Mouse (Mus musculus) heart, embryonic 16.5 days (tissue): ENCODE data around the gene Tanc2. TPM values are rescaled to one million over a fixed set of nuclear protein-coding genes. Genes with fewer than 3 reads are reported as not detected.

Source experiments
- ATAC-seq: fragments of 200-750 bp; cut with Nextera tagmentation; replicated peaks from 2 replicates; pipeline ENCODE4 v1.8.0; 2017; ENCODE audit warnings: moderate number of reproducible peaks; ENCODE audit not compliant: insufficient read depth, low FRiP score; ENCODE audit errors: extremely low read depth
- H3K27ac ChIP-seq: fragments of 300-500 bp; sonication (generic); 2 replicates; pipeline ENCODE4 v1.5.1; 2014; ENCODE audit warnings: mild to moderate bottlenecking, low read length, control low read depth, moderate library complexity
- H3K27me3 ChIP-seq: fragments of 300-500 bp; sonication (generic); 2 replicates; pipeline ENCODE4 v1.6.1; 2014; ENCODE audit warnings: low read length, mixed read lengths; ENCODE audit not compliant: control insufficient read depth, insufficient read depth
- H3K36me3 ChIP-seq: fragments of 300-500 bp; sonication (generic); 2 replicates; pipeline ENCODE4 v1.6.1; 2014; ENCODE audit not compliant: control insufficient read depth, insufficient read depth
- H3K4me1 ChIP-seq: fragments of 300-500 bp; sonication (generic); 2 replicates; pipeline ENCODE4 v1.6.1; 2014; ENCODE audit warnings: low read length, mixed read lengths; ENCODE audit not compliant: control insufficient read depth, insufficient read depth
- H3K4me2 ChIP-seq: fragments of 300-500 bp; sonication (generic); 2 replicates; pipeline ENCODE4 v1.6.1; 2014; ENCODE audit warnings: low read depth, mild to moderate bottlenecking, control low read depth, low read length
- H3K4me3 ChIP-seq: fragments of 300-500 bp; sonication (generic); 2 replicates; pipeline ENCODE4 v1.5.1; 2014; ENCODE audit warnings: mild to moderate bottlenecking, control low read depth, low read length
- H3K9ac ChIP-seq: fragments of 300-500 bp; sonication (generic); 2 replicates; pipeline ENCODE4 v1.6.1; 2014; ENCODE audit warnings: low read length, control low read depth
- H3K9me3 ChIP-seq: fragments of 300-500 bp; sonication (generic); replicated peaks from 2 replicates; pipeline ENCODE4 v1.6.1; 2016; ENCODE audit warnings: low read length; ENCODE audit not compliant: control insufficient read depth
- WGBS: fragments of 180-500 bp; shearing (Covaris S2); extraction: QIAGEN DNeasy Blood & Tissue Kit; methylation state at CpG from one replicate; pipeline ENCODE4 v1.1.7; 2014; 5-methylcytosine and 5-hydroxymethylcytosine counted together
- polyA plus RNA-seq: library from polyadenylated mRNA; unstranded; fragments of >200 nt; fragmentation: Nextera tagmentation; extraction: Ambion mirVana; gene quantifications from 2 replicates; pipeline ENCODE4 v1.2.1, GENCODE M21; 2015

Tanc2 gene
- polyA plus RNA-seq, 1 experiment from 2014 or later = 8.0 TPM

- Histone ChIP-seq H3K9ac (no peak overlapping the region), H3K4me1 (no peaks in the 10 kb centered on the region; the same call in 1 of the 2 replicates), H3K4me3 (no peak overlapping the region), H3K9me3 (no peaks in the 10 kb centered on the region), H3K27ac (no peak overlapping the region), H3K4me2 (no peak overlapping the region), H3K27me3 (no peaks in the 10 kb centered on the region), H3K36me3 (no peaks in the 10 kb centered on the region)
- WGBS = 86% methylated on average over 1 of the region's 1 CpGs
- no peak for ATAC-seq
These were observed 89.2 kb downstream of the Tanc2 start for GRCm38 (mm10) chr11:105678996-105679395.

DNA sequence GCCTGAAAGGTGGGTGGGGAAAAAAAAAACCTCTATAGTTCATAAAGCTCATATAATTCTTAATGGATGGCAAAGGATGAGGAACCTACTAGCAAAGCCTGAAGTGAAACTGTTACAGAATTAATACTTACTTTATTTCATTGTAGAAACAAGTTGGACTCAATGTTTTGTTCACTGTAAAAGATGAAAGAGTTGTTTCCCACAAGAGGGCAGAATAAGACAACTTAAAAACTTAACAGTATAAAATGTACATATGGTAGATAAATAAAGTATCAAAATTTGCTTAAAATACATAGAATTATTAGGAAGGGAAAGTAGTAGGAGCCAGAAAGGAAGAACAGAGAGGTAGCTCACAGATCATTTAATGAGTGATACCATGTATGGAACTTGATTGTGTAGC is 95.0 kb downstream of the Tanc2 start:
- Histone ChIP-seq H3K9ac (no peak overlapping the region), H3K27me3 (no peaks in the 10 kb centered on the region), H3K4me2 (no peak overlapping the region), H3K27ac (no peak overlapping the region), H3K9me3 (no peaks in the 10 kb centered on the region), H3K4me3 (no peak overlapping the region), H3K4me1 (no peaks in the 10 kb centered on the region; the same call in 1 of the 2 replicates), H3K36me3 (no peaks in the 10 kb centered on the region)
- no peak for ATAC-seq

DNA sequence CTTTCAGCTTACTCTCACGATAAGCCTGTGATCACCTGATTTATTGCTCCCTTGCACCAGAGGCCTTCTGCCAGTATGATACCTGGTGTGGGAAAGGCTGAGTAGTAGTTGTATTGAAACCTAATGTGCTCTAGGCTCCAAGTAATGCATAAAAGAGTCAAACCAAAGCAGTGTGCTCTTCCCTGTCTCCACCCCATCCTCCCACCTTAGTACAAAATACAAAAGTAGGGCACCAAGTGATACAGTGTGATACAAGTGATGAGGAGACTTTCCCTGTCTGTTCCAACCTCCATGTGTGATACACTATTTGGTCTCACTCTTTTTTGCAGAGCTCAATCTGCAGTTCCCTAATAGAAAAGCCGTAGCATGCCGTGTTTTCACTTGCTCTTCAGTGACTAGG is 110.7 kb downstream of the Tanc2 start:
- no peak overlapping the region for H3K27ac ChIP-seq
- H3K4me2 ChIP-seq = no peak overlapping the region
- H3K4me1 ChIP-seq = peaks cover 2% of the 10 kb centered on the region; the same call in 1 of the 2 replicates
- H3K27me3 ChIP-seq = no peaks in the 10 kb centered on the region
- 74% methylated on average over 3 of the region's 3 CpGs for WGBS
- no peaks in the 10 kb centered on the region for H3K36me3 ChIP-seq
- no peak overlapping the region for H3K4me3 ChIP-seq
- H3K9me3 ChIP-seq = no peaks in the 10 kb centered on the region
- no peak for ATAC-seq
- H3K9ac ChIP-seq = no peak overlapping the region

DNA sequence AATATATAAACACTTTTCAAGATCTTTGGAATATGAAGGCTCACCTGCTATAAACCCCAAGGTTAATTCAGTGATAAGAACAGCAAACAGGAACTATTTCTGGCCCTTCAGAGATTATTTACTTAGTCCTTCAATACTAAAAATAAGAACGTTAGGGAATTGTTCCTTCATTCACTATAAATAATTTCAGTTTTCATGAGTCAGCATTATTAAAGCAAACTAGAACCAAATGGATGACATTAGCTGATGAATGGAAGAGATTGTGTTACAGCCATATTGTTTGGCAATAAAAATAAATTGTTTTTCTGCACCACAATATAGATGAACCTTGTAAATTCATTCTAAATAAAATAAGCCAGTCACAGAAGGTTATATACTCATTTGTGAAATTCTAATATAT is 129.9 kb downstream of the Tanc2 start:
- 26% methylated on average over 1 of the region's 1 CpGs for whole genome bisulfite sequencing
- Histone ChIP-seq H3K27ac (no peak overlapping the region), H3K27me3 (no peaks in the 10 kb centered on the region), H3K36me3 (no peaks in the 10 kb centered on the region), H3K4me1 (no peaks in the 10 kb centered on the region), H3K9ac (no peak overlapping the region), H3K9me3 (no peaks in the 10 kb centered on the region), H3K4me3 (no peak overlapping the region), H3K4me2 (no peak overlapping the region)
- no peak for ATAC-seq

- H3K27ac ChIP-seq = no peak overlapping the region
- peaks cover 4% of the 10 kb centered on the region for H3K4me1 ChIP-seq
- H3K4me3 ChIP-seq = no peak overlapping the region
- H3K4me2 ChIP-seq = no peak overlapping the region
- WGBS = 70% methylated on average over 6 of the region's 6 CpGs
- no peak for ATAC-seq
- no peaks in the 10 kb centered on the region for H3K27me3 ChIP-seq
- no peak overlapping the region for H3K9ac ChIP-seq
- H3K9me3 ChIP-seq = no peaks in the 10 kb centered on the region
- no peaks in the 10 kb centered on the region for H3K36me3 ChIP-seq
These were observed 141.8 kb downstream of the Tanc2 start for GRCm38 (mm10) chr11:105731541-105731940.

DNA sequence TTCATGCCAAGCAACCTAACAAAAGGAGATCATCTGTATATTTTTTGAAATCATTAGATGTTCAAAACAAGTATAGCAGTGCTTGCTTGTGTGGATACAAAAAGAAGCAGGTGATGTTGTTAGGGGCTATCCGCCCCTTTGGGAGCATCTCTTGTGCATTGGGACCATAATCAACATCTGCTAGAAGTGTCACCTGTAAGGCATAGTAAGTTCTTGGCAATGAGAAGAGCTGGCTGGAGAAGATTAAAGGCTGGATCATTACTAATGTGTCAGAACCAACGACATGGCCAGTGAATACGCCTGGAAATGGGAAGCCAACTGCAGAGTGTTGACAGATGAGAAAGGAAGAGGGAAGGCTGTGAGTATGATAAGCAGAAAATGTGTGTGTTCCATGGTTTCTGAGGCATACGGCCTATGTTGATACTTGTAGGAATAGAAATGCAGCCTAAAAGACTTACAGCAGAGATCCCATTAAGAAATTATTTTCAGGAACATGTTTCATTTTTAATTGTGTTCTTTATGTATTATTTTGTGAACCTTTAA is 142.3 kb downstream of the Tanc2 start:
- H3K27ac ChIP-seq = no peak overlapping the region; the same call in 1 of the 2 replicates
- H3K4me2 ChIP-seq = no peak overlapping the region
- no peak overlapping the region for H3K9ac ChIP-seq
- H3K9me3 ChIP-seq = no peaks in the 10 kb centered on the region
- H3K27me3 ChIP-seq = no peaks in the 10 kb centered on the region
- no peak for ATAC-seq
- WGBS = 35% methylated on average over 4 of the region's 4 CpGs
- H3K36me3 ChIP-seq = no peaks in the 10 kb centered on the region
- H3K4me1 ChIP-seq = peaks cover 4% of the 10 kb centered on the region
- no peak overlapping the region for H3K4me3 ChIP-seq

DNA sequence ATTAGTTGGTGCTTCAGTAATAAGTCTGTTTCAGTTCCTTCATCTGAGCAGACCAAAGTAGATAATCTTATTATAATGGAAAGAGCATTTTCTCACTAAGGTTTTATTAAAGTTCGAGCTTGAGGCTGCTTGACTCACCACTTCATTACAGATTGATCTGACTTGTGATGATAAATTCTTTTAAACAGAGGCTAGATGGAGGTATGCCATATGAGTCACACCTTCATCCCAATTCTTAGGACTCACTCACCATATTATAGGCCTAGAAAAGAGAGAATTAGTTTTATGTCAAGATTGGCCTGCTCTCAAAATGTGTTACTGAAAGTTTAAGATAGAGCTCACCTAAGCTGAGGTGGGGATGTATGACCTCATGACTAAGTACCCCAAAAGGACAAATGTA is 153.4 kb downstream of the Tanc2 start:
- Histone ChIP-seq H3K9ac (no peak overlapping the region), H3K9me3 (no peaks in the 10 kb centered on the region), H3K27ac (no peak overlapping the region), H3K4me3 (no peak overlapping the region), H3K4me2 (no peak overlapping the region), H3K36me3 (no peaks in the 10 kb centered on the region), H3K27me3 (no peaks in the 10 kb centered on the region), H3K4me1 (no peaks in the 10 kb centered on the region)
- 69% methylated on average over 1 of the region's 1 CpGs for WGBS
- no peak for ATAC-seq

DNA sequence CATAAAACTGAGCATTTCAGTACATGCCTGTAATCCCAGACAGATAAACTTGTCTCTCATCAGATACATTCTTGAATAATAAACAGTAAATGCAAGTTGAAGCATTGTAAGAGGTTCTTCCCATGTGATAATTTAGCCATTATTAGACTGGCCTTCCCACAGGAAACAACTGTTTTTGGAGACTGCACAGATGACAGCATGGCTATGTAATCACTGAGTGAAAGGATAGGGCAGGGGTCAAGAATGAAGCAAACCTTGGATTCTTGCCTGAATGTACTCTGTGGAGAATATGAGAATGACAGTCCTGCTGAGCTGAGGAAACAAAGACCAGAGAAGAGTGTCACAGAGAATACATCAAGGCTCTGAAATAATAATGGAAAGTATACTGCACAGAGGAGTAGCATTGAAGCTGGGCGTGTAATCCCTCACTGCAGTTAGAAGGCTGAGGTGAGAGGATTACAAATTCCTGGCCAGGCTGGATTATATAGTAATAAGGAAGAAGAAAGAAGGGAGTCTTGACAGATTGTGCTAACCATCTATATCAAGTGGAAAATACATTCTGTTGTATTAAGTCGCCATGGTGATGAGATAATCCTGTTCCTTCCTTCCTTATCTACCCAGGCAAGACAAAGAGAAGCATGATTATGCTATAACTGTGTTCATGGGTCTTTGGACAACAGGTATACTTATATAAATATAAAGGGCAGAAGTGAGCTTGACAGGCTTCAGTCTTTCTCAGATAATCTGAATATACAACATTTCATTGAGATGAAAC is 159.7 kb downstream of the Tanc2 start:
- Histone ChIP-seq H3K36me3 (peaks cover 6% of the 10 kb centered on the region), H3K27me3 (no peaks in the 10 kb centered on the region), H3K9me3 (peaks cover 4% of the 10 kb centered on the region), H3K27ac (peak overlapping the region; percentile 74), H3K4me2 (no peak overlapping the region), H3K9ac (no peak overlapping the region), H3K4me1 (peaks cover 13% of the 10 kb centered on the region), H3K4me3 (no peak overlapping the region)
- 47% methylated on average over 2 of the region's 2 CpGs for WGBS
- ATAC-seq = peak; percentile 93

DNA sequence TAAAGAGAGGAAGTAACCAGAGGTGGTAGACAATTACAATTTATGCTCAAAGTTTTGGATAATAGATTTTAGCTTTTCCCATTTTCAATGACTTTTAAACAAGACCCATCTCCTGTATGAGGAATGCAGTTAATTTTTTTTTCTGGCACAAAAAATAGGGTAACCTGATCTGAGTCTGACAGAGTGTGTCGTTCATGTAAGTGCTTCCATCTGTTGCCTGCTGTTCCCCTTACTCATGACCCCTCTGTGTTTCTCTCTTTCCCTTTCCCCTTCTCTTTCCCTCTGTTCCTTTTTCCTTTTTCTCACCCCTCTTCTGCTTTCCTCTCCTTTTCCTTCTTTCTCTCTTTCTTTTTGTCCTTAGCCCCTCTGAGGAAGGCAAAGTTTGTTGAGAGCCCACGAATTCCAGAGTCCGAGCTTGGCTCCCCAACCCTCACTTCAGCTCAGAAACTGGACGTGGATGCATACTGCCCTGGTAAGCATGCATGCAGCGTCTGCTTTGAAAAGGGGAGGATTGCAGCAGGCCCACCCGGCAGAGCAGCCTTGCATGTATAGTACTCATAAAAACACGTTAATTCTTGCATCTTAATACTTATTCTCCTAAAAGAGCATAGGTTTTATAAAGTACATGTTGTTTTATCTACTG is 168.9 kb downstream of the Tanc2 start:
- Histone ChIP-seq H3K4me3 (no peak overlapping the region), H3K27ac (no peak overlapping the region), H3K9me3 (no peaks in the 10 kb centered on the region), H3K4me1 (no peaks in the 10 kb centered on the region), H3K4me2 (no peak overlapping the region), H3K9ac (no peak overlapping the region), H3K36me3 (no peaks in the 10 kb centered on the region), H3K27me3 (no peaks in the 10 kb centered on the region)
- no peak for ATAC-seq
- 56% methylated on average over 7 of the region's 7 CpGs for WGBS
